Mouse (Mus musculus) testis, postnatal 10 days (tissue): ENCODE results near the gene Utp11.
"Not testable (repeated sequence)": the region's sequence is repeated elsewhere in the genome, so short reads cannot be mapped to it uniquely, and the experiment has no call there.

ENCODE experiments used
- DNase-seq: peaks from one replicate; pipeline ENCODE4 v3.0.0; 2021; ENCODE audit warnings: low spot score

The Utp11 gene

GRCm38 (mm10) chr4:124693135-124693894 is at the start of gene Utp11:
Gene Utp11, minus strand, starts transcription at chr4:124693600.
- peak; percentile 84 for DNase-seq

- no peak for DNase-seq
These were observed 49.4 kb upstream of the Utp11 start for GRCm38 (mm10) chr4:124742839-124743238.

- DNase-seq, result peak; percentile 85
These were observed 48.3 kb upstream of the Utp11 start, which contains the start of gene Inpp5b for GRCm38 (mm10) chr4:124741376-124742343. Gene Inpp5b, plus strand, starts transcription at chr4:124741850.

- DNase-seq, result no peak
These were observed 45.4 kb upstream of the Utp11 start for GRCm38 (mm10) chr4:124738783-124739182.

- no peak for DNase-seq
These were observed 44.6 kb upstream of the Utp11 start for GRCm38 (mm10) chr4:124738013-124738412.

- no peak for DNase-seq
These were observed 44.1 kb upstream of the Utp11 start for GRCm38 (mm10) chr4:124737486-124737885.

- no peak for DNase-seq
These were observed 43.6 kb upstream of the Utp11 start for GRCm38 (mm10) chr4:124736952-124737351.

- no peak for DNase-seq
These were observed 32.7 kb upstream of the Utp11 start for GRCm38 (mm10) chr4:124726121-124726520.

GRCm38 (mm10) chr4:124719101-124719500 is 25.7 kb upstream of the Utp11 start:
- DNase-seq, result no peak

- DNase-seq, result peak; percentile 92
These were observed 21.4 kb upstream of the Utp11 start, which contains the start of gene Sf3a3 for GRCm38 (mm10) chr4:124714545-124715481. Gene Sf3a3, plus strand, starts transcription at chr4:124714776.

GRCm38 (mm10) chr4:124713850-124714249 is 20.4 kb upstream of the Utp11 start:
- DNase-seq, result not testable (repeated sequence)

- DNase-seq, result no peak
These were observed 19.2 kb upstream of the Utp11 start for GRCm38 (mm10) chr4:124712618-124713017.

- DNase-seq, result no peak
These were observed 17.4 kb upstream of the Utp11 start for GRCm38 (mm10) chr4:124710776-124711291.

GRCm38 (mm10) chr4:124709961-124710446 is 16.6 kb upstream of the Utp11 start:
- DNase-seq, result peak; percentile 59

GRCm38 (mm10) chr4:124708518-124709477 is 15.4 kb upstream of the Utp11 start:
- DNase-seq, result peak; percentile 93

GRCm38 (mm10) chr4:124708200-124708517 is 14.8 kb upstream of the Utp11 start:
- not testable (repeated sequence) for DNase-seq

GRCm38 (mm10) chr4:124707381-124708199 is 14.2 kb upstream of the Utp11 start:
- peak; percentile 51 for DNase-seq

- DNase-seq, result no peak
These were observed 12.4 kb upstream of the Utp11 start for GRCm38 (mm10) chr4:124705661-124706269.
